Mouse (Mus musculus): Measurements from ENCODE around the gene Dynlrb2. TPM values are rescaled to one million over a fixed set of nuclear protein-coding genes. Genes with fewer than 3 reads are reported as not detected.

The Dynlrb2 gene
- total RNA-seq, 2 experiments from 2014 or later: not detected

- DNase-seq: no peak
Observed at GRCm38 (mm10) chr8:116540136-116540535, 35.4 kb downstream of the Dynlrb2 start.

DNA sequence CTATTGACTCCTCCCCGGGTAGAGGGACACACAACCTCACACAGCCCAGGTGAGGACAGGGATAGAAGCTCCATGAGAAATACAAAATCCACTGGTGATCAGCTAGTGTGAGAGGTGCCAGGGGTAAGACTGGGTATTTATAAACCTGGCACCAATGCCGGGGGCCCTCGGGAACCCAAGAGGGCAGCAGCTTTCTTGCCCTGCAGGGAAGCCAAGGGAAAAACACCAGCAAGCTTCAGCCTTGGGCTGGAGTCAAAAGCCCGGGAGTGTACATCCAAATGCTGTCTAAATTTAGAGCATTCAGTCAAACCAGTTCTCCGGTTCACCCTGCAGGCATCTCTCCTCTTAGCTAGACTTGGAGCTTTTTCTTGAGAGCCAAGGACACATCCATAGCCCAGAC is 38.1 kb downstream of the Dynlrb2 start:
- DNase-seq: peak; percentile 44

GRCm38 (mm10) chr8:116543366-116543765 is 38.6 kb downstream of the Dynlrb2 start:
- no peak for DNase-seq

DNA sequence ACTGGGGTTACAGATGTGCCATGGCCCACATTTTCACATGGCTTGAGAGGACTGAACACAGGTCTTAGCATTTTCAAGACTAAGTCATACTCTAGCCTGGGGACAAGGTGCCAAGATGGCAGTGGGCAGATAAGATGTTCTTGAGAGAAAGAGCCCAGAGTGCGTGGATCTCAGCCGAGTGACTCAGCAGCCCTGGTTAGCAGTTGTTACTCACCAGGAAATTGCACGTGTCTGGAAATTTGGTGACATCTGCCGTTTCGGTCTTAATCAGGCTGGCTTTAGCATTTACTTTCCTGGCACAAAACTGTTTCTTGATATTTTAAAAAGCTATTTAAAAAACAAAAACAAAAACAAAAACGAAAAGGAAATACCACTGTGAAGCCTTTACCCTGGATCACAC is 47.5 kb downstream of the Dynlrb2 start:
- no peak for DNase-seq

DNA sequence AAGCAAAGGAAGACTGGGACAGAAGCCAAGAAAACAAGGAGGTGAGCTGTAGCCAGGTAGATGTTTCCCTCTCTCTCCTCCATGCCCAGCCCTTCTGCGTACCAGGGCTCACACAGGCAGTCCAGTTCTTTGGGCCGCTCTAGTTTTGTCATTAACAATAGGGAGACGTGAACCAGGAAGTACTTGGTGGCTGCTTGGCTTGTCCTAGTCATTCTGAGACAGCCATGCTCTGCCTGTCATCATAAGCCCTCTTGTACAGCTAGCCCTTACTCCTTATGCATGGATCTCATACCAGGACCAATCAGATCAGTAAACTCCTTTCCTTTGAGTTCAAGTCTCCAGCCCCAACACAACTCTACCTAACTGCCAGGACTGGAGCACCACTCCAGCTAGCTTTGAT is 48.0 kb downstream of the Dynlrb2 start:
- no peak for DNase-seq

Other genes starting within 250 kb of the Dynlrb2 start
- 1 to 10 TPM; 5.5 to 6.5 TPM for gene Cdyl2, start 228.0 kb downstream of the Dynlrb2 start, total RNA-seq (2021)

Measured in gastrocnemius, postnatal 10 days (tissue).